Mouse (Mus musculus) liver, embryonic 15.5 days (tissue): Measurements from ENCODE around the gene Pard3. TPM values are rescaled to one million over a fixed set of nuclear protein-coding genes. Genes with fewer than 3 reads are reported as not detected.

Source experiments
- ATAC-seq: fragments of 200-750 bp; cut with Nextera tagmentation; 2 replicates; pipeline ENCODE4 v1.8.0; 2017; ENCODE audit warnings: moderate number of reproducible peaks, mild to moderate bottlenecking, moderate library complexity; ENCODE audit not compliant: insufficient read depth
- H3K27ac ChIP-seq: fragments of 300-500 bp; sonication (generic); replicated peaks from 2 replicates; pipeline ENCODE4 v1.5.1; 2015; ENCODE audit warnings: mild to moderate bottlenecking, inconsistent platforms
- H3K27me3 ChIP-seq: fragments of 300-500 bp; sonication (generic); 2 replicates; pipeline ENCODE4 v1.6.1; 2015; ENCODE audit warnings: mild to moderate bottlenecking, inconsistent platforms
- H3K36me3 ChIP-seq: fragments of 300-500 bp; sonication (generic); replicated peaks from 2 replicates; pipeline ENCODE4 v1.6.1; 2015; ENCODE audit warnings: moderate library complexity, mild to moderate bottlenecking, inconsistent platforms
- H3K4me1 ChIP-seq: fragments of 300-500 bp; sonication (generic); replicated peaks from 2 replicates; pipeline ENCODE4 v1.6.1; 2015; ENCODE audit warnings: inconsistent platforms
- H3K4me2 ChIP-seq: fragments of 300-500 bp; sonication (generic); 2 replicates; pipeline ENCODE4 v1.6.1; 2015; ENCODE audit warnings: moderate library complexity, mild to moderate bottlenecking, inconsistent platforms
- H3K4me3 ChIP-seq: fragments of 300-500 bp; sonication (generic); replicated peaks from 2 replicates; pipeline ENCODE4 v1.5.1; 2015; ENCODE audit warnings: mild to moderate bottlenecking, inconsistent platforms
- H3K9ac ChIP-seq: fragments of 300-500 bp; sonication (generic); 2 replicates; pipeline ENCODE4 v1.6.1; 2015; ENCODE audit warnings: moderate library complexity, mild to moderate bottlenecking, inconsistent platforms
- H3K9me3 ChIP-seq: fragments of 300-500 bp; sonication (generic); replicated peaks from 2 replicates; pipeline ENCODE4 v1.6.1; 2016; ENCODE audit warnings: inconsistent platforms
- WGBS: fragments of 180-500 bp; shearing (Covaris S2); methylation state at CpG from one replicate; pipeline ENCODE4 v1.1.7; 2015; ENCODE audit warnings: mixed read lengths; ENCODE audit not compliant: insufficient replicate concordance; 5-methylcytosine and 5-hydroxymethylcytosine counted together
- polyA plus RNA-seq: library from polyadenylated mRNA; unstranded; fragments of >200 nt; fragmentation: Nextera tagmentation; extraction: Ambion mirVana; gene quantifications from 2 replicates; pipeline ENCODE4 v1.2.1, GENCODE M21; 2015

The Pard3 gene
- polyA plus RNA-seq, 1 experiment from 2014 or later = 6.3 TPM

- Histone ChIP-seq H3K4me1 (no peaks in the 10 kb centered on the region; the same call in 1 of the 2 replicates), H3K27me3 (no peaks in the 10 kb centered on the region), H3K4me2 (no peak overlapping the region), H3K9me3 (no peaks in the 10 kb centered on the region), H3K36me3 (no peaks in the 10 kb centered on the region), H3K9ac (no peak overlapping the region), H3K27ac (no peak overlapping the region), H3K4me3 (no peak overlapping the region)
- WGBS = 65% methylated on average over 7 of the region's 7 CpGs
- no peak for ATAC-seq
These were observed 277.4 kb downstream of the Pard3 start for GRCm38 (mm10) chr8:127341046-127341445.

GRCm38 (mm10) chr8:127343115-127343514 lies 279.4 kb downstream of the Pard3 start:
- no peak for ATAC-seq
- H3K4me1 ChIP-seq = no peaks in the 10 kb centered on the region; the same call in 1 of the 2 replicates
- no peak overlapping the region for H3K4me3 ChIP-seq
- no peak overlapping the region for H3K9ac ChIP-seq
- no peak overlapping the region for H3K4me2 ChIP-seq
- no peaks in the 10 kb centered on the region for H3K9me3 ChIP-seq
- WGBS = 45% methylated on average over 2 of the region's 2 CpGs
- no peak overlapping the region for H3K27ac ChIP-seq
- no peaks in the 10 kb centered on the region for H3K36me3 ChIP-seq
- no peaks in the 10 kb centered on the region for H3K27me3 ChIP-seq

DNA sequence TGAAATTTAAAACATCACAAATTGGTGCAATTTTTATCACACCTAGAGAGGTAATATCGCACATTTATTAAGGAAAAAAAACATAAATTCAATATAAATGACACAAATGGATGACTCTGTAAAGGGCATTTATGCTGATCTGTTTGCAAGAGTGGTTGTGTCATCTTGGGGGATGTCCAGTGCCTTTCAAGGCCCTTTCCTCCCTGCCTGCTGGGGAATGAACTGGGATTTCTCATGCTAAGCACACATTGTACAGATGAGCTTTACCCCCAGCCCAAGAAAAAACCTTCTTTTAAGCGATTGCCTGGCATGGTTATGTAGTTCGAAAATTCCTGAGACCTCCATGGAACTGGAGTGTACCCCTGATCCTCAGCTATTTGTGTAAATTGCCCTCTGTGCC lies 280.7 kb downstream of the Pard3 start:
- WGBS = 53% methylated on average over 3 of the region's 3 CpGs
- H3K4me2 ChIP-seq = no peak overlapping the region
- no peaks in the 10 kb centered on the region for H3K27me3 ChIP-seq
- no peaks in the 10 kb centered on the region for H3K36me3 ChIP-seq
- no peaks in the 10 kb centered on the region for H3K9me3 ChIP-seq
- no peak overlapping the region for H3K27ac ChIP-seq
- H3K9ac ChIP-seq = no peak overlapping the region
- no peak for ATAC-seq
- no peaks in the 10 kb centered on the region; the same call in 1 of the 2 replicates for H3K4me1 ChIP-seq
- H3K4me3 ChIP-seq = no peak overlapping the region

- Histone ChIP-seq H3K36me3 (no peaks in the 10 kb centered on the region), H3K4me2 (no peak overlapping the region), H3K27me3 (no peaks in the 10 kb centered on the region), H3K27ac (no peak overlapping the region), H3K4me3 (no peak overlapping the region), H3K9me3 (no peaks in the 10 kb centered on the region), H3K4me1 (no peaks in the 10 kb centered on the region; the same call in 1 of the 2 replicates), H3K9ac (no peak overlapping the region)
- no peak for ATAC-seq
- 65% methylated on average over 1 of the region's 1 CpGs for WGBS
These were observed 282.3 kb downstream of the Pard3 start for GRCm38 (mm10) chr8:127345912-127346423.

GRCm38 (mm10) chr8:127347890-127348495 lies 284.3 kb downstream of the Pard3 start:
- no peak overlapping the region for H3K9ac ChIP-seq
- H3K9me3 ChIP-seq = no peaks in the 10 kb centered on the region
- 49% methylated on average over 2 of the region's 2 CpGs for WGBS
- no peaks in the 10 kb centered on the region for H3K36me3 ChIP-seq
- no peak overlapping the region for H3K4me3 ChIP-seq
- no peak overlapping the region for H3K4me2 ChIP-seq
- H3K4me1 ChIP-seq = no peaks in the 10 kb centered on the region; the same call in 1 of the 2 replicates
- no peak for ATAC-seq
- H3K27ac ChIP-seq = no peak overlapping the region
- H3K27me3 ChIP-seq = no peaks in the 10 kb centered on the region

GRCm38 (mm10) chr8:127361796-127362195 lies 298.1 kb downstream of the Pard3 start:
- Histone ChIP-seq H3K4me1 (no peaks in the 10 kb centered on the region), H3K9me3 (no peaks in the 10 kb centered on the region), H3K9ac (no peak overlapping the region), H3K27me3 (no peaks in the 10 kb centered on the region), H3K27ac (no peak overlapping the region), H3K4me3 (no peak overlapping the region), H3K4me2 (no peak overlapping the region), H3K36me3 (no peaks in the 10 kb centered on the region)
- no peak for ATAC-seq

- no peaks in the 10 kb centered on the region for H3K27me3 ChIP-seq
- no peaks in the 10 kb centered on the region for H3K36me3 ChIP-seq
- no peak overlapping the region for H3K4me2 ChIP-seq
- no peak for ATAC-seq
- H3K9me3 ChIP-seq = no peaks in the 10 kb centered on the region
- H3K9ac ChIP-seq = no peak overlapping the region
- 52% methylated on average over 3 of the region's 3 CpGs for WGBS
- H3K27ac ChIP-seq = no peak overlapping the region
- no peak overlapping the region for H3K4me3 ChIP-seq
- no peaks in the 10 kb centered on the region for H3K4me1 ChIP-seq
These were observed 304.7 kb downstream of the Pard3 start for GRCm38 (mm10) chr8:127368347-127368746.

DNA sequence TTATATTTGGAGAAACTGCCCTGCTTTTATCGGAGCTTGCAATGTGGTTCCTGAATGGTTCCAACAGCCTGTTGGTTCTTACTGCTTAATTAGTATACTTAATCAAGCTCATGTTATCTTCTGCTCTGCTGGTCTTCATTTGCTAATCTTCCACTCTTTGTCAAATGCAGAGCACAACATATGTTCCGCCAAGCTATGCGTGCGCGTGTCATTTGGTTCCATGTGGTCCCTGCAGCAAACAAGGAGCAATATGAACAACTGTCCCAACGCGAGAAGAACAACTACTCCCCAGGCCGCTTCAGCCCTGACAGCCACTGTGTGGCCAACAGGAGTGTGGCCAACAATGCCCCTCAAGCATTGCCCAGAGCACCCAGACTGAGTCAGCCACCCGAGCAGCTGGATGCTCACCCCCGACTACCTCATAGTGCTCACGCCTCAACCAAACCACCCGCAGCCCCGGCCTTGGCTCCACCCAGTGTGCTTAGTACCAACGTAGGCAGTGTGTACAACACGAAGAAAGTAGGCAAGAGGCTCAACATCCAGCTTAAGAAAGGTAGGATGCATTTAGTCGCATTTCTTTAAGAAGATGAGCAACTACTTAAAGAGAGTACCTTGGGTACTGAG lies 307.7 kb downstream of the Pard3 start:
- no peaks in the 10 kb centered on the region for H3K4me1 ChIP-seq
- no peak overlapping the region for H3K27ac ChIP-seq
- no peak for ATAC-seq
- no peak overlapping the region for H3K4me3 ChIP-seq
- no peaks in the 10 kb centered on the region for H3K27me3 ChIP-seq
- H3K4me2 ChIP-seq = no peak overlapping the region
- 78% methylated on average over 16 of the region's 16 CpGs for WGBS
- no peaks in the 10 kb centered on the region for H3K36me3 ChIP-seq
- H3K9ac ChIP-seq = no peak overlapping the region
- H3K9me3 ChIP-seq = no peaks in the 10 kb centered on the region

GRCm38 (mm10) chr8:127377775-127378174 lies 314.1 kb downstream of the Pard3 start:
- no peak overlapping the region for H3K4me2 ChIP-seq
- no peaks in the 10 kb centered on the region for H3K27me3 ChIP-seq
- 0 out of 2 replicates have a peak, but pooled peaks cover 3% of the 10 kb centered on the region for H3K36me3 ChIP-seq
- WGBS = 27% methylated on average over 2 of the region's 2 CpGs
- H3K27ac ChIP-seq = no peak overlapping the region
- H3K9me3 ChIP-seq = no peaks in the 10 kb centered on the region
- H3K9ac ChIP-seq = no peak overlapping the region
- no peaks in the 10 kb centered on the region for H3K4me1 ChIP-seq
- no peak for ATAC-seq
- no peak overlapping the region for H3K4me3 ChIP-seq

DNA sequence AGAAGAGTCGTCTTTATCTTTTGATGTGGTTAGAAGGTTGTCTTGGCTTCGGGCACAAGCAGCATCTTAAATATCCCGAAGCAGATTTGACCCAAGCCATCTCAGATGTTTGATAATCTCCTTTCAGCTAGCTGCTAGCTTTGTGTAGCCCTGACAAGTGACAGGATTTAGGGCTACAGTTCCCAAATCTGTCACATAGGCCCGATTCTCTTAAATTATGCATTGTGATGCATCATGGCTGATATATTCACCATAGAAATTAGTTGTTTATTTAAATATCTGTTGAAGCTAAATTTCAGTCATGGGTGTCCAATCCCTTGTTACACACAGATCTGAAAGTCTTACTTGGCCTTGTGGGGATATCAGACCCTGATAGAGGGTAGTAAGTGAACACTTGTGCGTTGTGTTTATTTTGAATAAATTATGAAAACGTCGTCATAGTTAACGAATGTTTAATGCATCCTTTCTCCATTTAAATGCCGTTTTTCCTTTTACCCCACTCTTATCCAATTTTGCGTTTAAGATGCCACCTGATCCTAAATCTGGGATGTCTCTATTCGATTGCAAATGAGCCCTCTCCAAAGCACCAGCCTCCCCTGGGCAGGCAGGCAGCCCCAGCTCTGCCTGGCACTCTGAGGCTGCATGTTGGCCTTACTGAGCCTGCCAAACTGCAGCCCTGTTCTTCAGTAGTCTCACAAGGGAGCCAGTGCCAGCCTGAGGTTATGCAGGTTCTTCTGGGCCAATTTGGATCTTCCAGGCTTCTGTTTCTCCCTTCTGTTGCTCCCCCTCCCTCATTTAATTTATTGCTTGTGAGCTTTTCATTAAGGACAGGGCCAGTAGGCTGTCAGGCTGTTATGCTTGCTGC lies 315.5 kb downstream of the Pard3 start:
- Histone ChIP-seq H3K9ac (no peak overlapping the region), H3K27me3 (no peaks in the 10 kb centered on the region), H3K9me3 (no peaks in the 10 kb centered on the region), H3K4me3 (no peak overlapping the region), H3K27ac (no peak overlapping the region), H3K4me2 (no peak overlapping the region), H3K36me3 (peaks cover 3% of the 10 kb centered on the region; the same call in 1 of the 2 replicates), H3K4me1 (no peaks in the 10 kb centered on the region)
- 65% methylated on average over 11 of the region's 11 CpGs for WGBS
- no peak for ATAC-seq

DNA sequence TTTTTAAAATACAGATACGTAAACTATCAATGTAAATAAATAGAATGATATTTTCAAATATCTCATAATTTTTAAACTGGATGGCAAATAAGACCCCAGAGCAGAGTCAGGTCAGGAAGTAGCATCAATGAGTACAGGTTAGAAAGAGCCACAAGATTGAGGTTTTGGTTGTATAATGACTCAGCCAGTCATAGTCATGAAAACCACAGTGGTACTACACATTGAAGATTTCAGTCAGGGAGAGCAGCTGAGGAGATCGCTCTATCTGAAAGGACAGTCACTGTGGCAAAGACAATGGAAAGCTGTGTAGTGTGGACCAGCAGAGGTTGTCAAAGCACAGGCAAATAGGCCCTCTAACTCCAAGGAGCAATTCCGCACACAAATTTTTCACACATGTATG lies 317.6 kb downstream of the Pard3 start:
- Histone ChIP-seq H3K27ac (no peak overlapping the region), H3K4me2 (no peak overlapping the region), H3K9ac (no peak overlapping the region), H3K27me3 (no peaks in the 10 kb centered on the region), H3K4me1 (no peaks in the 10 kb centered on the region), H3K9me3 (no peaks in the 10 kb centered on the region), H3K36me3 (peaks cover 3% of the 10 kb centered on the region; the same call in 1 of the 2 replicates), H3K4me3 (no peak overlapping the region)
- ATAC-seq = no peak
- 70% methylated on average over 3 of the region's 3 CpGs for WGBS
